Mouse (Mus musculus) kidney, embryonic 16.5 days (tissue): Measurements from ENCODE around the gene Ipp. TPM values are rescaled to one million over a fixed set of nuclear protein-coding genes. Genes with fewer than 3 reads are reported as not detected.

Source experiments
- ATAC-seq: fragments of 200-750 bp; cut with Nextera tagmentation; 2 replicates; pipeline ENCODE4 v1.8.0; 2017; ENCODE audit warnings: moderate TSS enrichment; ENCODE audit not compliant: low FRiP score, low TSS enrichment
- H3K27ac ChIP-seq: fragments of 300-500 bp; sonication (generic); 2 replicates; pipeline ENCODE4 v1.5.1; 2014; ENCODE audit warnings: low read length
- H3K27me3 ChIP-seq: fragments of 300-500 bp; sonication (generic); 2 replicates; pipeline ENCODE4 v1.6.1; 2014; ENCODE audit warnings: low read length, control low read depth, mixed read lengths; ENCODE audit not compliant: insufficient read depth
- H3K36me3 ChIP-seq: fragments of 300-500 bp; sonication (generic); 2 replicates; pipeline ENCODE4 v1.6.1; 2014; ENCODE audit warnings: low read length, control low read depth, mixed read lengths; ENCODE audit not compliant: insufficient read depth
- H3K4me1 ChIP-seq: fragments of 300-500 bp; sonication (generic); 2 replicates; pipeline ENCODE4 v1.6.1; 2014; ENCODE audit warnings: low read length, control low read depth, mixed read lengths; ENCODE audit not compliant: insufficient read depth
- H3K4me2 ChIP-seq: fragments of 300-500 bp; sonication (generic); replicated peaks from 2 replicates; pipeline ENCODE4 v1.6.1; 2014; ENCODE audit warnings: low read depth, low read length
- H3K4me3 ChIP-seq: fragments of 300-500 bp; sonication (generic); 2 replicates; pipeline ENCODE4 v1.5.1; 2014; ENCODE audit warnings: mild to moderate bottlenecking, low read length
- H3K9ac ChIP-seq: fragments of 300-500 bp; sonication (generic); replicated peaks from 2 replicates; pipeline ENCODE4 v1.6.1; 2014; ENCODE audit warnings: low read length
- H3K9me3 ChIP-seq: fragments of 300-500 bp; sonication (generic); 2 replicates; pipeline ENCODE4 v1.6.1; 2016; ENCODE audit warnings: low read length, control low read depth
- WGBS: fragments of 180-500 bp; shearing (Covaris S2); extraction: QIAGEN DNeasy Blood & Tissue Kit; methylation state at CpG from one replicate; pipeline ENCODE4 v1.1.7; 2014; 5-methylcytosine and 5-hydroxymethylcytosine counted together
- polyA plus RNA-seq: library from polyadenylated mRNA; unstranded; fragments of >200 nt; fragmentation: Nextera tagmentation; extraction: Ambion mirVana; gene quantifications from 2 replicates; pipeline ENCODE4 v1.2.1, GENCODE M21; 2015

Gene Ipp
- polyA plus RNA-seq: 17.4 and 19.3 TPM in 2 replicates

GRCm38 (mm10) chr4:116507425-116508218 lies at the start of gene Ipp:
TSS of gene Ipp (plus strand) at chr4:116507549.
- Histone ChIP-seq H3K4me1 (peaks cover 12% of the 10 kb centered on the region), H3K27ac (peak within 1 kb of the TSS; percentile 95), H3K4me2 (peak within 1 kb of the TSS; percentile 66), H3K9ac (peak within 1 kb of the TSS; percentile 88), H3K27me3 (no peaks in the 10 kb centered on the region), H3K4me3 (peak within 1 kb of the TSS; percentile 68), H3K9me3 (no peaks in the 10 kb centered on the region), H3K36me3 (0 out of 2 replicates have a peak, but pooled peaks cover 8% of the 10 kb centered on the region)
- WGBS: under 1% methylated on average over 55 of the region's 55 CpGs
- ATAC-seq: peak; percentile 98

GRCm38 (mm10) chr4:116461943-116462342 lies 45.4 kb upstream of the Ipp start:
- Histone ChIP-seq H3K36me3 (no peaks in the 10 kb centered on the region), H3K4me3 (no peak overlapping the region), H3K4me1 (peaks cover 16% of the 10 kb centered on the region), H3K9ac (no peak overlapping the region), H3K4me2 (no peak overlapping the region), H3K27ac (no peak overlapping the region), H3K9me3 (no peaks in the 10 kb centered on the region), H3K27me3 (no peaks in the 10 kb centered on the region)
- 95% methylated on average over 3 of the region's 3 CpGs for WGBS
- no peak for ATAC-seq

GRCm38 (mm10) chr4:116463231-116464125 lies 43.9 kb upstream of the Ipp start:
- H3K4me1 ChIP-seq: peaks cover 16% of the 10 kb centered on the region
- H3K27me3 ChIP-seq: no peaks in the 10 kb centered on the region
- H3K4me3 ChIP-seq: peak overlapping the region; percentile 97
- H3K4me2 ChIP-seq: peak overlapping the region; percentile 67
- peak overlapping the region; percentile 85 for H3K27ac ChIP-seq
- no peaks in the 10 kb centered on the region for H3K36me3 ChIP-seq
- no peaks in the 10 kb centered on the region for H3K9me3 ChIP-seq
- peak overlapping the region; percentile 93 for H3K9ac ChIP-seq
- ATAC-seq: peak; percentile 62
- under 1% methylated on average over 55 of the region's 74 CpGs for WGBS

- H3K4me3 ChIP-seq: peak within 1 kb of the TSS; percentile 97
- ATAC-seq: peak; percentile 94
- H3K27ac ChIP-seq: peak within 1 kb of the TSS; percentile 85
- peak within 1 kb of the TSS; percentile 67 for H3K4me2 ChIP-seq
- H3K27me3 ChIP-seq: no peaks in the 10 kb centered on the region
- H3K9me3 ChIP-seq: no peaks in the 10 kb centered on the region
- WGBS: 2% methylated on average over 47 of the region's 68 CpGs
- peaks cover 16% of the 10 kb centered on the region for H3K4me1 ChIP-seq
- no peaks in the 10 kb centered on the region for H3K36me3 ChIP-seq
- H3K9ac ChIP-seq: peak within 1 kb of the TSS; percentile 93
Observed at GRCm38 (mm10) chr4:116464126-116464981, 43.0 kb upstream of the Ipp start, which contains the start of gene Mast2. TSS of gene Mast2 (minus strand) at chr4:116464183.

- Histone ChIP-seq H3K4me3 (no peak overlapping the region), H3K4me1 (no peaks in the 10 kb centered on the region), H3K9me3 (no peaks in the 10 kb centered on the region), H3K9ac (no peak overlapping the region), H3K27ac (no peak overlapping the region), H3K36me3 (no peaks in the 10 kb centered on the region), H3K27me3 (no peaks in the 10 kb centered on the region), H3K4me2 (no peak overlapping the region)
- WGBS: 66% methylated on average over 2 of the region's 2 CpGs
- no peak for ATAC-seq
Observed at GRCm38 (mm10) chr4:116481322-116481721, 26.0 kb upstream of the Ipp start.

GRCm38 (mm10) chr4:116483476-116483875 lies 23.9 kb upstream of the Ipp start:
- H3K27ac ChIP-seq: no peak overlapping the region
- no peaks in the 10 kb centered on the region for H3K36me3 ChIP-seq
- H3K4me1 ChIP-seq: no peaks in the 10 kb centered on the region
- no peak for ATAC-seq
- WGBS: 20% methylated on average over 2 of the region's 2 CpGs
- no peak overlapping the region for H3K9ac ChIP-seq
- H3K4me3 ChIP-seq: no peak overlapping the region
- no peak overlapping the region for H3K4me2 ChIP-seq
- no peaks in the 10 kb centered on the region for H3K27me3 ChIP-seq
- H3K9me3 ChIP-seq: no peaks in the 10 kb centered on the region

GRCm38 (mm10) chr4:116491119-116491536 lies 16.2 kb upstream of the Ipp start:
- Histone ChIP-seq H3K9me3 (0 out of 2 replicates have a peak, but pooled peaks cover 3% of the 10 kb centered on the region), H3K9ac (no peak overlapping the region), H3K36me3 (no peaks in the 10 kb centered on the region), H3K4me1 (peaks cover 5% of the 10 kb centered on the region; the same call in 1 of the 2 replicates), H3K4me2 (no peak overlapping the region), H3K27ac (peak overlapping the region; percentile 70; the same call in 1 of the 2 replicates), H3K4me3 (no peak overlapping the region), H3K27me3 (no peaks in the 10 kb centered on the region)
- ATAC-seq: peak; percentile 87
- 54% methylated on average over 2 of the region's 2 CpGs for WGBS

- WGBS: 66% methylated on average over 2 of the region's 2 CpGs
- Histone ChIP-seq H3K4me3 (no peak overlapping the region), H3K27me3 (no peaks in the 10 kb centered on the region), H3K9ac (no peak overlapping the region), H3K9me3 (0 out of 2 replicates have a peak, but pooled peaks cover 3% of the 10 kb centered on the region), H3K27ac (peak overlapping the region; percentile 70; the same call in 1 of the 2 replicates), H3K4me1 (peaks cover 5% of the 10 kb centered on the region; the same call in 1 of the 2 replicates), H3K36me3 (no peaks in the 10 kb centered on the region), H3K4me2 (no peak overlapping the region)
- no peak for ATAC-seq
Observed at GRCm38 (mm10) chr4:116491886-116492285, 15.5 kb upstream of the Ipp start.

GRCm38 (mm10) chr4:116492460-116492859 lies 14.9 kb upstream of the Ipp start:
- 72% methylated on average over 4 of the region's 4 CpGs for WGBS
- Histone ChIP-seq H3K27ac (peak overlapping the region; percentile 51; the same call in 1 of the 2 replicates), H3K4me3 (no peak overlapping the region), H3K36me3 (no peaks in the 10 kb centered on the region), H3K9ac (no peak overlapping the region), H3K4me1 (peaks cover 5% of the 10 kb centered on the region; the same call in 1 of the 2 replicates), H3K9me3 (0 out of 2 replicates have a peak, but pooled peaks cover 3% of the 10 kb centered on the region), H3K27me3 (no peaks in the 10 kb centered on the region), H3K4me2 (no peak overlapping the region)
- peak; percentile 31; the same call in 1 of the 2 replicates for ATAC-seq
